Mouse (Mus musculus) spleen, postnatal 0 days (tissue): ENCODE measurements around the gene Acaca. TPM values are rescaled to one million over a fixed set of nuclear protein-coding genes. Genes with fewer than 3 reads are reported as not detected.

Experiments used
- polyA plus RNA-seq: library from polyadenylated mRNA; unstranded; fragments of >200 nt; fragmentation: Nextera tagmentation; extraction: Ambion mirVana; gene quantifications from 2 replicates; pipeline ENCODE4 v1.2.1, GENCODE M21; 2015

Acaca gene
- polyA plus RNA-seq: 2.8 TPM in 2 replicates

DNA sequence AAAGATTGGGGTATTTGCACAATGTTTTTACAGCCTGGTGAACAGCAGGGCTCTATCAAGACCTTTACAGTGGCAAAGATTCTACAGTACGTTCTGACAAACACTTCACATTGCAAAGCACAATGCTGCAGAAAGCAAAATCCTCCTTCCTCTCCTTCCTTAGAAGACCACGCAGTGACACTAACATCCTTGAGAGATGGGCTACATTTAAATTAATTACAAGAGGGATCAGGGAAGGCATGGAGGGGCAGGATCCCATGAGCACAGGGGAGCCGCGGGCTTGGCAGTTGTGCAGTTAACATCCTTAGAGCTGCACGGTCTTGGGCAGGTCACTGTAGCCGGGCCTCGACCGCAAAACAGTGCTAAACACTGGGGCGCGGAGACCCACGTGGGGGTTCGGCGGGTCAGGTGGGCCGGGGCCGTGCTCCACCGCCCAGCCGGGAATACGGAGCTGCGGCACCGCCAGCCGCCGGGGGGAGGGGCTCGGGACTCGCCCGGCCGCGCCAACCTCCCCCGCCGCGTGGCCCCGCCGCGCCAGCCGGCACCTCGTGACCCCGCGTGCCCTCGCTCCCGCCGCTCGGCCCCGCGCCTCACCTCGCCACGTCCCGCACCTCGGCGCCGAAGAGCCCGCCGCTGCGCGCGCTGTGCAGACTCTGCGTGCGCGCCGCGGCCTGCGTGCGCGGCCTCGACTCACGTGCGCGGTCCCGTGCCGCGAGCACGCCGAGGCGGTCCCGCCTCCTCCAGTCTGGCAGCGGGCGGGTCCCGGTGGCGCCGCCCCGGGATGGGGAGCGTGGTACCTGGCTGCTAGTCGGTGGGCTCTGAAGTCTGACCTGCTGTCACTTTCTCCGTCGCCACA, at the start of gene Acaca, which contains the start of gene Tada2a:
Acaca (plus strand) TSS at position 730 of the 856 bp plus-strand sequence.
Tada2a (minus strand) TSS at position 658 of the 856 bp plus-strand sequence.

DNA sequence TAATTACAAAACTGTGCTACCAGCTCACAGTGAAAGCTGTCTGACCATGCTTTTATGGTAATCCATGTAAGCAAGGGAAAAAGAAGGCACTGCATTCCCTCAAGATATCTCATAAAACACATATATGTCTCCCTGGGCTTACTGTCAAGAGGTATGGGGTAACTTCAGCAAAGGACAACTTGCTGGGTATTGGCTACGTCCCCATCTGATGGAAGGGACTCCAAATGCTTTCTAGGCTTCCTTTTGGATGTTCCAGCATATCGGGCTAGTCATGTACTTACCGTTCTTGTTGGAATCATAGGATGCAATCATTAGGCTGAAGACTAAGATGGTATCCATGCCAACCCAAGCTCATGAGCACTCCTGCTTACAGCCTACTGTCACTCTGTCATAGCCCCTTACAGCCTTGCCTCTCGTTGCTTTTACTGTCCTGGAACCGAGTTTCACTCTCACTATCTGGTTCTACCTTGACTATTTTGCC, 37.6 kb downstream of the Acaca start, which contains the start of gene Gm11437:
Gm11437 (minus strand) TSS at position 431 of the 481 bp plus-strand sequence.

Other genes with a start within 250 kb of the Acaca start
- gene Ddx52, start 187.6 kb upstream of the Acaca start, polyA plus RNA-seq: 20.6 and 21.3 TPM in 2 replicates
- 5.5 and 6.0 TPM in 2 replicates for gene Synrg, start 165.2 kb upstream of the Acaca start, polyA plus RNA-seq
- 0.91 and 0.99 TPM in 2 replicates for gene Dusp14, start 60.4 kb upstream of the Acaca start, polyA plus RNA-seq
- gene Tada2a, start 72 bp upstream of the Acaca start, polyA plus RNA-seq: 14.1 and 14.9 TPM in 2 replicates
- not detected in 2 replicates for gene Gm11437, start 37.8 kb downstream of the Acaca start, polyA plus RNA-seq